Mouse (Mus musculus) liver, embryonic 13.5 days (tissue): ENCODE data around the gene Foxa1. TPM values are rescaled to one million over a fixed set of nuclear protein-coding genes. Genes with fewer than 3 reads are reported as not detected.

Experiments used
- ATAC-seq: fragments of 200-750 bp; cut with Nextera tagmentation; 2 replicates; pipeline ENCODE4 v1.8.0; 2017; ENCODE audit warnings: low read depth, mild to moderate bottlenecking, moderate number of reproducible peaks, moderate library complexity
- DNase-seq: peaks from one replicate; pipeline ENCODE4 v3.0.0; 2022
- H3K27ac ChIP-seq: fragments of 300-500 bp; sonication (generic); 2 replicates; pipeline ENCODE4 v1.5.1; 2015; ENCODE audit warnings: moderate library complexity, mild to moderate bottlenecking, inconsistent platforms
- H3K27me3 ChIP-seq: fragments of 300-500 bp; sonication (generic); 2 replicates; pipeline ENCODE4 v1.6.1; 2015; ENCODE audit warnings: mild to moderate bottlenecking, inconsistent platforms
- H3K36me3 ChIP-seq: fragments of 300-500 bp; sonication (generic); 2 replicates; pipeline ENCODE4 v1.6.1; 2015; ENCODE audit warnings: mild to moderate bottlenecking, inconsistent platforms
- H3K4me1 ChIP-seq: fragments of 300-500 bp; sonication (generic); replicated peaks from 2 replicates; pipeline ENCODE4 v1.6.1; 2015; ENCODE audit warnings: inconsistent platforms
- H3K4me2 ChIP-seq: fragments of 300-500 bp; sonication (generic); 2 replicates; pipeline ENCODE4 v1.6.1; 2015; ENCODE audit warnings: inconsistent platforms, mild to moderate bottlenecking, moderate library complexity
- H3K4me3 ChIP-seq: fragments of 300-500 bp; sonication (generic); replicated peaks from 2 replicates; pipeline ENCODE4 v1.5.1; 2015; ENCODE audit warnings: mild to moderate bottlenecking, inconsistent platforms
- H3K9ac ChIP-seq: fragments of 300-500 bp; sonication (generic); 2 replicates; pipeline ENCODE4 v1.6.1; 2015; ENCODE audit warnings: mild to moderate bottlenecking, inconsistent platforms
- H3K9me3 ChIP-seq: fragments of 300-500 bp; sonication (generic); replicated peaks from 2 replicates; pipeline ENCODE4 v1.6.1; 2016; ENCODE audit warnings: inconsistent platforms
- WGBS: fragments of 180-500 bp; shearing (Covaris S2); methylation state at CpG from one replicate; pipeline ENCODE4 v1.1.7; 2015; ENCODE audit not compliant: insufficient replicate concordance; 5-methylcytosine and 5-hydroxymethylcytosine counted together
- polyA plus RNA-seq: library from polyadenylated mRNA; unstranded; fragments of >200 nt; fragmentation: Nextera tagmentation; extraction: Ambion mirVana; gene quantifications from 2 replicates; pipeline ENCODE4 v1.2.1, GENCODE M21; 2015

Foxa1 gene
- 0.67 and 0.73 TPM in 2 replicates for polyA plus RNA-seq

DNA sequence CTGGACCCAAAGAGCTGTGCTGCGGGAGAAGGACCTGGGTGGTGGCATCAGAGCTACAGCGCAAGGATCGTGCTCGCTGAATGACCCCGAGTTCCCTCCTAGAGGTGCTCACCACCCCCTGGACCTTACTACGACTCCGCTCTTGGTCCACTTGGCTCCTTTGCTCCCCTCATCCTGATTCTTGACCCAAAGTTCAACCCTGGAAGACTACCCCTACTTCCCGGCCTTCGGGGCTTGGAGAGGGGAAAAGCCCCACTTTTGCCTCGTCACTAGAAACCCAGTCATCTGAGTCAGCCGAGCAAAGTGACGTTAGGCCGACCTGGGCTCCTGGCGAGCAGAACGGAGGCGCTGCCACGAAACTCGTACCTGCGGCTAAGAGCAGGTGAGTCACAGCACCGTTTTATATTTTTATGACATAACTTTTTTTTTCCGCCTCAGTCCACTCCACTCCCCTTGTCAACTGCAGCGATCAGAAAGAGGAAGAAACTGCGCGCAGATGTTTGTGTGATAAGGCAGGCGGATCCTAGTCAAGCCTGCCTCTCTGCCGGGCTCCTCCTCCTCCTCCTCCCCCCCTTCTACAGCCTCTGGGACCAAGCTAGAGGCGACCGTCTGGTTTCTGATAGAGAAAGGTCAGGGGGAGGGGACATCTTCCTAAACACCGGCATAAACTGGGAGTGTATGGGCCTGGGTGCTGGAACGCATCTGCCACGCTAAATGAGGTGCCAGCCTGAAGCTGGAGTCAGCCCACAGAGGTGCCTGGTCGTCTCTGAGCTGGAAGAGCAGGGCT lies at the start of gene Foxa1:
TSS of gene Foxa1 (minus strand) at position 502 of the 787 bp plus-strand sequence.
- WGBS = under 1% methylated on average over 32 of the region's 32 CpGs
- peaks cover 100% of the 10 kb centered on the region for H3K27me3 ChIP-seq
- H3K4me3 ChIP-seq = peak within 1 kb of the TSS; percentile 58
- no peak for DNase-seq
- peak within 1 kb of the TSS; percentile 64 for H3K4me2 ChIP-seq
- no peaks in the 10 kb centered on the region for H3K36me3 ChIP-seq
- no peak within 1 kb of the TSS for H3K27ac ChIP-seq
- peak; percentile 40 for ATAC-seq
- H3K9ac ChIP-seq = no peak within 1 kb of the TSS; the same call in 1 of the 2 replicates
- H3K4me1 ChIP-seq = peaks cover 25% of the 10 kb centered on the region
- no peaks in the 10 kb centered on the region for H3K9me3 ChIP-seq

DNA sequence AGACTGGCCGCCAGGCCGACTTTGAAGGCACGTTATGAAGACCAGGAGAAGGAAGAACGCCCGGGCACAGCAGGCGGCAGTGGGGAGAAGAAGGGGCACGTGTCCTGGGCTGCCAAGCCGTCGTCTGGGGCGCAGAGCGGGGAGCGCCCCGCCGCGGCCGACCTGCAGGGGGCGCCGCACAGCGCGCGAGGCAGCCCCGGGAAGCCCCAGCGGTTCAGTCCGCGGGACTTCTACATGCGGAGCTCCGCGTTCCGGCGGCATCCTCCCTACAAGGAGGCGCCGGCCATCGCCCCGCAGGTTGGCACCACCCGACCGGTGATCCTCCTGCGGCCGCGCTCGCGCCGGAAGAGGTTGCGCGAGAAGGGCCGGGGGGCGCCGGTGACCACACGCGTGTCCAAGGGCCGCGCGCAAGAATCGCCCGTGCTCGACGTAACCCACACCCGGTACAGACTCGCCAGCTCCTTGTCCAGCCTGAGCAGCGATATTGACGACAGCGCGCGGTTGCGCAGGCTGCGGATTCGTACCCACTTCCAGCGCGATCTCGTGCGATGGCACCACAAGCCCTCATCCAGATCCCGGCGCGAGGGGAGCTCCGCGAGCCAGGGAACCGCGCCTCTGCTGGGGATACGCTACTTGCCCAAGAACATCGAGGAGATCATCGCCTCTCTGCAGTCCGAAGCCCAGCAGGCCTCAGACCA lies 29.4 kb upstream of the Foxa1 start:
- peak overlapping the region; percentile 46 for H3K4me3 ChIP-seq
- no peaks in the 10 kb centered on the region for H3K36me3 ChIP-seq
- H3K4me2 ChIP-seq = peak overlapping the region; percentile 63
- H3K4me1 ChIP-seq = no peaks in the 10 kb centered on the region
- DNase-seq (peak; percentile 2), ATAC-seq (peak; percentile 45; the same call in 1 of the 2 replicates)
- H3K27ac ChIP-seq = no peak overlapping the region
- peaks cover 29% of the 10 kb centered on the region for H3K27me3 ChIP-seq
- no peak overlapping the region for H3K9ac ChIP-seq
- no peaks in the 10 kb centered on the region for H3K9me3 ChIP-seq
- 4% methylated on average over 71 of the region's 81 CpGs for WGBS

DNA sequence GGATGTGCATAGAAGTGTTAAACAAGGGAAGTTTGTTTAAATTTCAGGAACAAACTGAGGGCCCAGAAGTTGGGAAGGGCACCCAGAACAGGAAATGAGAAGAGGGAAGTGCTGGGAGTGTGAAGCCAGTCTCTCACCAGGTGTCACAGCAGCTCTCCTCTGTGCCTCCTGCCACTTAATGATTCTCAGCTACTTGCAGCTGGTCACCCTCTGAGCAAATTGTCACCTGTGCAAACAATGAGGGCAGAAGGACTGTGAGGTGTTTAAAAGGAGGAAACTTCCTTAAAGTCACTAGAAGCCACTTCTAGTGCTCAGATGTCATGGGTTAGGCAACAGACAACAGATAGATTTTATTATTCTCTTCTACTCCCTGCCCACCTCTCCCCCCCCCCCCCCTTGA lies 25.7 kb upstream of the Foxa1 start:
- DNase-seq (no peak), ATAC-seq (no peak)
- Histone ChIP-seq H3K4me2 (no peak overlapping the region), H3K27ac (no peak overlapping the region), H3K9me3 (no peaks in the 10 kb centered on the region), H3K9ac (no peak overlapping the region), H3K27me3 (peaks cover 29% of the 10 kb centered on the region), H3K36me3 (no peaks in the 10 kb centered on the region), H3K4me3 (no peak overlapping the region), H3K4me1 (no peaks in the 10 kb centered on the region)

DNA sequence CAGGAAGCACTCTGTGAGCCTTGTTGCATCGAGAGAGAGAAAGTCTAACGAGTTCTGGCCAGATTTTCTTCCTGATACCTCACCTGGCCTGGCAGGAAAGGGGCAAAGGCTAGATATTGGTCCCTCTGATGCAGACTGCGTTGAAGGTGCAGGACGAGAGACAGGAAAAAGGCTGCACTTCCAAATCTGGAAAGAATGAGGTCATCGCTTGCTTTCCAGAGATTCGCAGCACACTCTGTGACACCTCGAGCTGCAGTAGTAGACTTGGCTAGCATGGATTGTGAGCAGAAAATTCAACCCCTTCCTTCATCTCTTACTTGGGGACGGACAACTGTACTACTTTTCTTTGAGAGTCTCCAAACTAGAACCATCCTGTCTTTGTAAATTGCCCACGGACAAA lies 25.1 kb upstream of the Foxa1 start:
- Histone ChIP-seq H3K4me1 (no peaks in the 10 kb centered on the region), H3K4me3 (no peak overlapping the region), H3K27ac (no peak overlapping the region), H3K27me3 (peaks cover 29% of the 10 kb centered on the region), H3K36me3 (no peaks in the 10 kb centered on the region), H3K9ac (no peak overlapping the region), H3K4me2 (no peak overlapping the region), H3K9me3 (no peaks in the 10 kb centered on the region)
- ATAC-seq = no peak
- WGBS = 10% methylated on average over 9 of the region's 9 CpGs
- no peak for DNase-seq

DNA sequence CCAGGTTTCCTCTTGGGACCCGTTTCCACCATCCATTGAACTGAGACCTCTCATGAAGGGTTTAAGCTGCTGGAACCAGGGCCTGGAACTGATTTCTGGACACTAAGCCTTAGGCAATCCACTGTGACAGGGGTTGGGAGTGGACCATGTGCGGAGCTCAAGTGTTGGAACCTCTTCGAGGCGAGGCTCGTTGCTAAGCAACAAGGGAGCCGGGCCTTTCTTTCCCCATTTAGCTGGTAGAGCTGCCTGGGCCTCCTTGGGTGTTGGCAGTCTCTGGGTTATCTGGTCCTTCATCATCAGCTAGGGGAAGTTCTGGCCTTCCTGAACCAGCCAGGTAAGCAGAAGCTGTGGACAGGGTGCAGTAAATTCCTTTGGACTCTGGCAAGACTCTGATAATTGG lies 17.2 kb upstream of the Foxa1 start, which contains the start of gene Ttc6:
TSS of gene Ttc6 (plus strand) at position 205 of the 400 bp plus-strand sequence.
- Histone ChIP-seq H3K4me1 (no peaks in the 10 kb centered on the region), H3K27ac (no peak within 1 kb of the TSS), H3K27me3 (no peaks in the 10 kb centered on the region), H3K9me3 (no peaks in the 10 kb centered on the region), H3K4me2 (no peak within 1 kb of the TSS), H3K36me3 (no peaks in the 10 kb centered on the region), H3K9ac (no peak within 1 kb of the TSS), H3K4me3 (no peak within 1 kb of the TSS)
- DNase-seq = no peak
- WGBS = 68% methylated on average over 6 of the region's 6 CpGs
- no peak for ATAC-seq

DNA sequence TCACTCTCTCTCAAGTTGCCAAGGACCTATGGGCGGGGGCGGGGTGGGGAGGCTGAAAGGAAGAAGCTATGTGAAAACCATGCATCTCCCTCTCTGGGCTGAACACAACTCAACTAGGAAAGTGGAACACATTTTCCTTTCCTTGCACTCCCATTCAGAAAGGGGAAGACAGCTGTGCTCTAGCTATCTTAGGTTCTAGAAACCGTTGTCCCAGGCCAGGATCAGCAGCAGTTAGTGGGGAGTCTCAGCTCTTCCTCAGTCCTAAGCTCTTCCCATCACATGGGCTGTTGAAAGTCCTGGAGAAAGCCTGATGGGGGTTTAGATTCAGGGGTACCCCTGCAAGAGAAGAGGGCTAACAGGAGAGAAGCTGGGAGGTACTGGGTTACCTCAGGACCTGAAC lies 7.4 kb upstream of the Foxa1 start:
- no peak overlapping the region for H3K9ac ChIP-seq
- WGBS = 37% methylated on average over 3 of the region's 3 CpGs
- H3K9me3 ChIP-seq = no peaks in the 10 kb centered on the region
- no peak overlapping the region for H3K4me2 ChIP-seq
- DNase-seq (no peak), ATAC-seq (no peak)
- H3K4me1 ChIP-seq = peaks cover 4% of the 10 kb centered on the region
- H3K27ac ChIP-seq = no peak overlapping the region
- no peak overlapping the region for H3K4me3 ChIP-seq
- peaks cover 70% of the 10 kb centered on the region for H3K27me3 ChIP-seq
- H3K36me3 ChIP-seq = no peaks in the 10 kb centered on the region

DNA sequence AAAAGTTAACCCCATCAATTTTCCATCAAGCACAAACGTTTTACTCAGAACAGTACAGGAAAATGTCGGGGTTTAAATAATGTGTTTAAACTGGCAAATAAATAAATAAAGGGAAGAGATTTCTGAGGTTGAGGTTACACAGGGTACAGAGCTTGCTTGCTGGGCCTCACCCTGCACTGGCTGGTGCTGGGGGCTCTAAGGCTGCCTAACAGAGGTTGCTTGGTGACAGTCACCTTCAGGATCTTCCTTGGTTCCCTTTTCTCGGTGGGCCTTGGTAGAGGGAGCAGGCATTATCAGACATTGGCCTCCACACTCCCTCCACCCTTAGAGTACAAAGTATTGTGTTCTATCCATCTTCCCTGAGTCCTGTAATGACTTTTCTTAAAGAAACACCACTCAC lies 5.6 kb upstream of the Foxa1 start:
- peaks cover 88% of the 10 kb centered on the region for H3K27me3 ChIP-seq
- no peak overlapping the region for H3K27ac ChIP-seq
- H3K9me3 ChIP-seq = no peaks in the 10 kb centered on the region
- peaks cover 5% of the 10 kb centered on the region for H3K4me1 ChIP-seq
- H3K4me3 ChIP-seq = no peak overlapping the region
- no peak for ATAC-seq
- H3K9ac ChIP-seq = no peak overlapping the region
- no peak overlapping the region for H3K4me2 ChIP-seq
- WGBS = 7% methylated on average over 3 of the region's 3 CpGs
- no peaks in the 10 kb centered on the region for H3K36me3 ChIP-seq
- DNase-seq = no peak

DNA sequence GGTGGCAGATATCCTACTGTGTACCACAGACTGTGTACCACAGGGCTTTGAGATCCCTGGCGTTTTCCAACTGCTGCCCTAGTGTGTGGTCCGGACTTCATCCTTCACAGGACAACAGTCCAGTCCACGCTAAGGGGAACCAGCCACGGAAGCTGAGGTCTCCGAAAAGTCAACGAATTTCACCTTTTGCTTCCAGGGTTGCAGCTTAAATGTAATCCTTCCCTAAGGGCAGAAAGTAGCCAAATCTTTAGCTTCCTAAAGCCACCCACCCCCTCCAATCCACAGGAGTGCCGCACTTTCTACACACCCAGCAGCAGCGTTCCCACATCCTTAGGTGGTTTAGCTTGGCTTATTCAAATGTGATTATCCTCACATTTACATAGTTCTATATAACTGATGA lies 4.2 kb upstream of the Foxa1 start:
- H3K27me3 ChIP-seq = peaks cover 98% of the 10 kb centered on the region
- WGBS = 8% methylated on average over 8 of the region's 8 CpGs
- no peak overlapping the region for H3K27ac ChIP-seq
- peaks cover 12% of the 10 kb centered on the region for H3K4me1 ChIP-seq
- no peak overlapping the region for H3K4me3 ChIP-seq
- no peak overlapping the region for H3K4me2 ChIP-seq
- DNase-seq = no peak
- H3K9ac ChIP-seq = no peak overlapping the region
- ATAC-seq = no peak
- H3K9me3 ChIP-seq = no peaks in the 10 kb centered on the region
- H3K36me3 ChIP-seq = no peaks in the 10 kb centered on the region

DNA sequence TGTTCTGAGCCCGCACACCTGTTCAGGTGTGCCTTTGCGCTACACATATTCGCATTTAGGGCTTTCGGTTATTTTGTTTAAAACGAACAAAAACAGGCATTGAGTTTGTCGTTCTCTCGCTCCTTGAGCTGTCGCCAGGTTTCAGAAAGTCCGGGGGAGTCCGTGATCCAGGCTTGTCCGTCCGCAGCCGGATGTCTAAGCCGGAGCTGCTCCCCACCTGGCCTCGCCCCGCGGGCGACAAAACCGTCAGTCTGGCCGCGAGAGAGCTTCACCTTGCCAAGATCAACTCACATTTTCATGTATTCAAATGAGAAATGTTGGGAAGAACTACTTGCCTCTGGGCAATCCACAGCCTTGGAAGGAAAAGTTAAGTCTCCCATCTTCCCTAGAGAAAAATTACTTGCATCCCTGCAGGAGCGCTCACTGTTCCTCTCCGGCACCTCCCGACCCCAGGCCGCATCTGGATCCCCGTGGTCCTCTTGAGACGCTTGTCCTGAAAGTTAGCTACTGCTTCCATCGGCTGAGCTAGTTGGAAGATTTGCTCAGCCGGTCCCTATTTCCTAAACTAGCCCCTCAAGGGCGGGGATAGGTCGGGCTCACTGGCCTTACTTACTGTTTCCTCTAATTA lies 3.6 kb upstream of the Foxa1 start:
- Histone ChIP-seq H3K4me2 (no peak overlapping the region), H3K4me3 (no peak overlapping the region)
- no peak for ATAC-seq

DNA sequence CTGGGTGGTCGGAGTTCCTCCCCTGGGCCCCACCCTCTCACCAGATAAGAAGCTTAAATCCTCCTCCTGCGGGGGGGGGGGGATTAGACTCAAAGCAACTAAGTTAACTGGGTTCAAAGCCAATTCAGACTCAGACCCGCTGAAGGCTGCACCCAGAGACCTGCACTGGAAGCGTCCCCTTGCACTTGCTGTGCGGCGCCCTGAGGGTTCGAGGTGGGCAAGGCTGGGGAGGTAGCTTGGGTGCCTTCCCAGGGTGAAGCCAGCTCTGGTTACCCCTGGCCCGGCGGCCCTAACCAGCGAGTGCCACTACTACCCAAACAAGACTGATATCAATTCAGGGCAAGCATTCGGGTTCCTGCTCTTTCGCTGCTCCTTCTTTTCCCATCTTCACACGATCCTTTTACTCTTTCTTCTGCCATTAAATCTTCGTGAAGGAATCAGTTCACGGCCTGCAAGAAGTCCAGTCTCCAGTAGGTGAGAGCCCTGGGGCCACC lies 3.0 kb upstream of the Foxa1 start:
- ATAC-seq (no peak), DNase-seq (no peak)
- WGBS = 4% methylated on average over 15 of the region's 15 CpGs
- Histone ChIP-seq H3K4me3 (no peak overlapping the region), H3K9ac (no peak overlapping the region), H3K9me3 (no peaks in the 10 kb centered on the region), H3K4me2 (no peak overlapping the region), H3K27me3 (peaks cover 98% of the 10 kb centered on the region), H3K27ac (no peak overlapping the region), H3K4me1 (peaks cover 17% of the 10 kb centered on the region), H3K36me3 (no peaks in the 10 kb centered on the region)

More for the DNA sequence above, 3.6 kb upstream of the Foxa1 start:
- H3K4me1 ChIP-seq = peaks cover 16% of the 10 kb centered on the region
- no peak overlapping the region for H3K27ac ChIP-seq
- H3K9me3 ChIP-seq = no peaks in the 10 kb centered on the region
- peaks cover 98% of the 10 kb centered on the region for H3K27me3 ChIP-seq
- no peaks in the 10 kb centered on the region for H3K36me3 ChIP-seq
- no peak overlapping the region for H3K9ac ChIP-seq
- 3% methylated on average over 31 of the region's 31 CpGs for WGBS
- no peak for DNase-seq

DNA sequence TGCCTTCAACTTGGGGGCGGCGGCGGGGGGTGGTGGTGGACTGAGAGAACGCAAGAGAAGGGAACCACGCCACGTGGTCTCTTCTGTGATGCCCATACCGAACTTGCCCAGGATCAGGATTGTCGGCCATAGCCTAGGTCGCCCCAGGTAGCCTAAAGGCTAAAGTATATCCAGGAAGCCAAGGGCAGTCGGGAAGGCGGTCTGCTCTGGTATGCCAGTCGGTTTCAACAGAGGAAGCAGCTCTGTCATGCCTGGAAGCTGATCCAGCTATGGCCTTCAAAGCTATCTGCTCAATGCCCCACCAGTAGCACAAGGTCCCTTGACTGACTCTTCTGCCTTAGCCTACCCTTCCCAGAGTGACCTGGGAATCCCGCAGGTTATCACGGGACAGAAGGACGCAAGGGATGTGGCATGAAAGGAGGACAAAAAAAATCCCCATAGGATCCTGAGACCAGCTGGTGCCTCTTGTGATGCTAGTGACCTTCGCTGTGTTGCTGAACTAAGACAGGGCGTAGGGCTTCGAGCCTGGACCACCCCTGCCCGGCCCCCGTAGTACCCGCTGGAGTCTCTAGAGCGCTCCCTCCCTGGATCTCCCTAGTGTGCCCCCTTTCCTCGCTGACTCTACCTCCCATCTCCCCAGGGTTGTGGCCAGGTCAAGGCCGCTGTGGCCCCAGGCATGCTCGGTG lies 2.4 kb upstream of the Foxa1 start:
- DNase-seq (no peak), ATAC-seq (no peak)
- H3K36me3 ChIP-seq = no peaks in the 10 kb centered on the region
- peaks cover 17% of the 10 kb centered on the region for H3K4me1 ChIP-seq
- 4% methylated on average over 25 of the region's 25 CpGs for WGBS
- H3K9me3 ChIP-seq = no peaks in the 10 kb centered on the region
- 0 out of 2 replicates have a peak overlapping the region, but pooled peaks have one; percentile 6 for H3K4me2 ChIP-seq
- no peak overlapping the region for H3K4me3 ChIP-seq
- no peak overlapping the region for H3K9ac ChIP-seq
- H3K27me3 ChIP-seq = peaks cover 100% of the 10 kb centered on the region
- no peak overlapping the region for H3K27ac ChIP-seq
